Mouse (Mus musculus): ENCODE results near the gene Arl10.

DNA sequence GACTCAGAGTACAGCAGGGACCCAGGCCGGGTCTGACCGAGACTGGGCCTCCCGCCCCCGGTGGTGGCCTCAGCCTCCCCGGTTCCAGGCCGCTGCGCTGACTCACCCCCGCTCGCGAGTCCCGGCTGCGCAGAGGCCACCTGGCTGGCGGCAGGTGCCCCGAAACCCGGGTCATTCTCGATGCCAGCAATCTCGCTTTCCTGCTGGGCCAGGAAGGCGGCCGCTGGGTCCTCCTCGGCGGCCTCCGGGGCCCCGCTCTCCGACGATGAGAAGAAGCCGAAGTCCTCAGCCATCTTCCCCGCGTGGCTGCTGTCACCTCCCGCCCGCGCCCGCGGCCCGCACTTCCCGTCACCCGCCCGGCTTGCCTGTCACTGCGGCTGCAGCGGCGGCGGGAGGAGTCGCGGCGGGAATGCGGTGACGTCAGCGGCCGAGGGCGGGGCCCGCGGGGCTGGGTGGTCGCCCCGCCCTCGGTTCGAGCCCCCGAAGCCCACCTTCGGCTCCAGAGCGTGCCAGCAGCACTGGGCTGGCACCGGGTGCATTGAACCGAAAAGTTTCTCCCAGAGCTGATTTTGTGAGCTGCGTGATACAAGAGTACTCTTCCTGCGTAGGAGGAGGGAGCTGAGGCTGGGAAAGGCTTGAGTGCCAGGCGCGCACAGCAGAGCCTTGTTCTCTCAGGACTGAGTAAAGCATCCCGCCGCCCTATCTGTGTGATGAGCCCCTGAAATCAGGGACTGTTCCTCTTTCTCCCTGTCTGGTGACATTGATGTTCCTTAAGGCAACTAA is 36.3 kb downstream of the Arl10 start, which contains the start of gene Cltb:
- TF ChIP-seq CTCF (conservative IDR thresholded peaks at IDR 0.05; ENCODE audit: low read length) (no peak), NANOG (IDR thresholded peaks at IDR 0.05; ENCODE audit: borderline replicate concordance, low read length) (no peak)

All from E14TG2a.4 (cell line).